Mouse (Mus musculus): ENCODE measurements around the gene Fam120a. TPM values are rescaled to one million over a fixed set of nuclear protein-coding genes. Genes with fewer than 3 reads are reported as not detected.

Fam120a gene
- polyA plus RNA-seq, 1 experiment from 2014 or later: 13.9 TPM

- Histone ChIP-seq H3K9ac (replicated peaks) (peak overlapping the region; percentile 21), H3K36me3 (no peaks in the 10 kb centered on the region), H3K27ac (replicated peaks) (peak overlapping the region; percentile 99; the same call in 1 of the 2 replicates)
Measured at GRCm38 (mm10) chr13:48964850-48965249, 3.0 kb downstream of the Fam120a start.

DNA sequence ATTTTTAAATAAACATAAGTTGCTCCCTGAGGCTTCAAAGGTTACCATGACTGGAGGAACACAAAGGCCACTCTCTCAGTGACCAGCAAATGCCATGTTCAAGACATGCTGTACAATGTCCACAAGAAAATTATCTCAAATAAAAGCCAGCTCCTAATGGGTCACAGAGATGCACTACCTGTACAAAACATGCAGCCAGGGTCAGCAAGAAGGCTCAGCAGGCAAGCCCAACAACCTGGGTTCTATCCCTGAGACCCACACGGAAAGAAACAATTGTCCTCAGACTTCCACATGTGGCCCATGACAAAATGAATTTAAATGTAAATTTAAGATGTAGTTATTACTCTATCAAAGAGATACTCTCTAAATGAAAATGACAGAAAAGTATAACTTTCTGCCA, 4.7 kb downstream of the Fam120a start:
- no peaks in the 10 kb centered on the region for H3K27me3 ChIP-seq
- no peak for ATAC-seq (replicated peaks)
- no peak overlapping the region for H3K4me2 ChIP-seq (replicated peaks)
- H3K9me3 ChIP-seq: no peaks in the 10 kb centered on the region
- peaks cover 35% of the 10 kb centered on the region for H3K4me1 ChIP-seq
- no peak overlapping the region for H3K9ac ChIP-seq (replicated peaks)
- no peak overlapping the region for H3K4me3 ChIP-seq
- no peak overlapping the region for H3K27ac ChIP-seq (replicated peaks)
- no peaks in the 10 kb centered on the region for H3K36me3 ChIP-seq
- 71% methylated on average over 1 of the region's 1 CpGs for WGBS

More at GRCm38 (mm10) chr13:48964850-48965249, 3.0 kb downstream of the Fam120a start:
- H3K27me3 ChIP-seq: no peaks in the 10 kb centered on the region
- WGBS: 81% methylated on average over 4 of the region's 4 CpGs
- no peaks in the 10 kb centered on the region for H3K9me3 ChIP-seq
- ATAC-seq (replicated peaks): no peak
- H3K4me1 ChIP-seq: peaks cover 46% of the 10 kb centered on the region
- H3K4me3 ChIP-seq: peak overlapping the region; percentile 96; the same call in 1 of the 2 replicates
- H3K4me2 ChIP-seq (replicated peaks): peak overlapping the region; percentile 93

GRCm38 (mm10) chr13:48962519-48962918, 5.3 kb downstream of the Fam120a start:
- H3K27ac ChIP-seq (replicated peaks): no peak overlapping the region
- H3K36me3 ChIP-seq: no peaks in the 10 kb centered on the region
- no peaks in the 10 kb centered on the region for H3K9me3 ChIP-seq
- no peak overlapping the region for H3K4me2 ChIP-seq (replicated peaks)
- 76% methylated on average over 3 of the region's 3 CpGs for WGBS
- no peak overlapping the region for H3K4me3 ChIP-seq
- no peaks in the 10 kb centered on the region for H3K27me3 ChIP-seq
- H3K4me1 ChIP-seq: peaks cover 35% of the 10 kb centered on the region
- no peak for ATAC-seq (replicated peaks)
- H3K9ac ChIP-seq (replicated peaks): no peak overlapping the region

DNA sequence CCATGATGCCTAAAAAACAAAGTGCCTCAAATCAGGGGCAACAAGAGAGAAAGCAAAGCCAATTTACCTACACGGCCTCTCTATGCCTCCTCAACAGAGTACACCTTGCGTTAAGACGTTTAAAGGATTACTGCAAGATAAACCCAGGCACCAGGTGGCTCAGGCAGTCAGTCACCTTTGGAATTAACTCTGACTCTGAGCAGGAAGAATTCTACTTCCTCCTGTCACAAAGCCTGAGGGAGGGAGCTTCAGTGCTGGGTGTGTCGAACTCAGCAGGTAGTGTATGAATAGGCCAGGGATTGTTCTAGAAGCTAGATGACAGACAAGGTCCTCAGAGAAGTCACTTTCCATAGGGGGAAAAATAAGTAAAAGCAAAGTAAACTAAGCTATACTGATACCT, 9.2 kb downstream of the Fam120a start:
- Histone ChIP-seq H3K27ac (replicated peaks) (no peak overlapping the region), H3K9ac (replicated peaks) (no peak overlapping the region), H3K27me3 (no peaks in the 10 kb centered on the region), H3K4me1 (peaks cover 11% of the 10 kb centered on the region), H3K4me2 (replicated peaks) (no peak overlapping the region), H3K9me3 (no peaks in the 10 kb centered on the region), H3K4me3 (no peak overlapping the region), H3K36me3 (no peaks in the 10 kb centered on the region)
- WGBS: 61% methylated on average over 4 of the region's 4 CpGs
- ATAC-seq (replicated peaks): no peak

GRCm38 (mm10) chr13:48954825-48955224, 13.0 kb downstream of the Fam120a start:
- H3K4me3 ChIP-seq: no peak overlapping the region
- no peaks in the 10 kb centered on the region for H3K27me3 ChIP-seq
- H3K9ac ChIP-seq (replicated peaks): no peak overlapping the region
- H3K36me3 ChIP-seq: no peaks in the 10 kb centered on the region
- no peak overlapping the region for H3K27ac ChIP-seq (replicated peaks)
- H3K4me1 ChIP-seq: peaks cover 8% of the 10 kb centered on the region
- ATAC-seq (replicated peaks): no peak
- no peaks in the 10 kb centered on the region for H3K9me3 ChIP-seq
- 97% methylated on average over 4 of the region's 4 CpGs for WGBS
- no peak overlapping the region for H3K4me2 ChIP-seq (replicated peaks)

- H3K4me3 ChIP-seq: no peak overlapping the region
- H3K27ac ChIP-seq (replicated peaks): no peak overlapping the region
- H3K9ac ChIP-seq (replicated peaks): no peak overlapping the region
- no peaks in the 10 kb centered on the region for H3K9me3 ChIP-seq
- H3K27me3 ChIP-seq: no peaks in the 10 kb centered on the region
- 65% methylated on average over 5 of the region's 5 CpGs for WGBS
- ATAC-seq (replicated peaks): no peak
- no peaks in the 10 kb centered on the region for H3K4me1 ChIP-seq
- H3K4me2 ChIP-seq (replicated peaks): no peak overlapping the region
- H3K36me3 ChIP-seq: peaks cover 23% of the 10 kb centered on the region
Measured at GRCm38 (mm10) chr13:48950600-48951241, 17.1 kb downstream of the Fam120a start.

- WGBS: 87% methylated on average over 6 of the region's 6 CpGs
- no peak overlapping the region for H3K9ac ChIP-seq (replicated peaks)
- no peaks in the 10 kb centered on the region for H3K27me3 ChIP-seq
- H3K36me3 ChIP-seq: peaks cover 29% of the 10 kb centered on the region
- H3K4me1 ChIP-seq: no peaks in the 10 kb centered on the region
- H3K27ac ChIP-seq (replicated peaks): no peak overlapping the region
- H3K4me3 ChIP-seq: no peak overlapping the region
- ATAC-seq (replicated peaks): no peak
- no peaks in the 10 kb centered on the region for H3K9me3 ChIP-seq
- H3K4me2 ChIP-seq (replicated peaks): no peak overlapping the region
Measured at GRCm38 (mm10) chr13:48948951-48949350, 18.9 kb downstream of the Fam120a start.

- no peak overlapping the region for H3K27ac ChIP-seq (replicated peaks)
- WGBS: 77% methylated on average over 1 of the region's 1 CpGs
- no peaks in the 10 kb centered on the region for H3K27me3 ChIP-seq
- no peak overlapping the region for H3K4me2 ChIP-seq (replicated peaks)
- no peak for ATAC-seq (replicated peaks)
- H3K9ac ChIP-seq (replicated peaks): no peak overlapping the region
- no peak overlapping the region for H3K4me3 ChIP-seq
- H3K36me3 ChIP-seq: peaks cover 35% of the 10 kb centered on the region
- no peaks in the 10 kb centered on the region for H3K9me3 ChIP-seq
- H3K4me1 ChIP-seq: no peaks in the 10 kb centered on the region
Measured at GRCm38 (mm10) chr13:48944571-48944970, 23.2 kb downstream of the Fam120a start.

DNA sequence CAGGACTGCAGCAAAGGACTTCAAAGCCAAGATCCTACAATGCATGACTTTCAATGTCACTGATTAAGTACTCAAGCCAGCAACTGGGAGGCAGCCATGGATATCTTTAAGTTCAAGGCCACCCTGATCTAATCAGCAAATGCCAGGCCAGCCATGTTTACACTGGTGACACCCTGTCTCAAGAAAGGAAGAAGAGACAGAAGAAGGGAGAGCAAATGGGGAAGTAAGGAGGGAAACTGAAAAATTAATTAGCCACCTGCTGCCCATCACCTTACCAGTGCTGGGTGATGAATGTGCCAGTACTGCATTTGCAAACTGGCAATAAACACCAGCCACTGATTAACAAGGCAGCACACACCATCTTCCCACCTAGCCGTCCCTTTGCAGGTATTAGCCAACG, 25.3 kb downstream of the Fam120a start:
- H3K4me2 ChIP-seq (replicated peaks): no peak overlapping the region
- WGBS: 81% methylated on average over 2 of the region's 2 CpGs
- no peaks in the 10 kb centered on the region for H3K9me3 ChIP-seq

GRCm38 (mm10) chr13:48941773-48942172, 26.0 kb downstream of the Fam120a start:
- no peak overlapping the region for H3K4me2 ChIP-seq (replicated peaks)

More for the DNA sequence above, 25.3 kb downstream of the Fam120a start:
- no peak overlapping the region for H3K9ac ChIP-seq (replicated peaks)
- no peak overlapping the region for H3K4me3 ChIP-seq
- H3K27ac ChIP-seq (replicated peaks): no peak overlapping the region
- no peaks in the 10 kb centered on the region for H3K4me1 ChIP-seq
- no peak for ATAC-seq (replicated peaks)
- peaks cover 20% of the 10 kb centered on the region; the same call in 1 of the 2 replicates for H3K36me3 ChIP-seq
- H3K27me3 ChIP-seq: no peaks in the 10 kb centered on the region

DNA sequence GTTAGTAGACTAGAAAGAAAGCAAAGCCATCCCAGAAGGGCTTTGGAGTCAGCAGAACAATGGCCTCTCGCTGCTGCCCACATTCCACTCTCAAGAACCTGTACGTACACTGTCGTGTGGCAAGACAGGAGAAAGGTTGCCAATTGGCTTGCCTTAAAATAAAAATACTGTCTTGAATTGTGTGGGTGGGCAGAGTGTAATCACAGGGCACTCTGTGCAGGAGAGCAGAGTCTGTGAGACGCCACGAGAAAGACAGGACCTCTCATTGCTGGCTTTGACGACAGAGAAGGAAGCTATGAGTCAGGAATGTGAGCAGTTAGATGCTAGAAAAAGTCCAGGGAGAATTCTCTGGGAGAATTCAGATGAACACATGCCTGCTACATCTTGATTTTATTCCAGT, 33.2 kb downstream of the Fam120a start:
- 59% methylated on average over 6 of the region's 6 CpGs for WGBS
- ATAC-seq (replicated peaks): no peak
- peaks cover 23% of the 10 kb centered on the region for H3K36me3 ChIP-seq
- no peak overlapping the region for H3K9ac ChIP-seq (replicated peaks)
- H3K9me3 ChIP-seq: no peaks in the 10 kb centered on the region
- H3K4me3 ChIP-seq: no peak overlapping the region
- H3K4me2 ChIP-seq (replicated peaks): no peak overlapping the region
- no peaks in the 10 kb centered on the region for H3K27me3 ChIP-seq
- H3K4me1 ChIP-seq: peaks cover 8% of the 10 kb centered on the region; the same call in 1 of the 2 replicates
- no peak overlapping the region for H3K27ac ChIP-seq (replicated peaks)

More at GRCm38 (mm10) chr13:48941773-48942172, 26.0 kb downstream of the Fam120a start:
- H3K9me3 ChIP-seq: no peaks in the 10 kb centered on the region
- no peak overlapping the region for H3K4me3 ChIP-seq
- no peaks in the 10 kb centered on the region for H3K4me1 ChIP-seq
- H3K27me3 ChIP-seq: no peaks in the 10 kb centered on the region
- H3K36me3 ChIP-seq: peaks cover 19% of the 10 kb centered on the region; the same call in 1 of the 2 replicates
- no peak overlapping the region for H3K27ac ChIP-seq (replicated peaks)
- 51% methylated on average over 3 of the region's 3 CpGs for WGBS
- H3K9ac ChIP-seq (replicated peaks): no peak overlapping the region
- no peak for ATAC-seq (replicated peaks)

GRCm38 (mm10) chr13:48932692-48933091, 35.1 kb downstream of the Fam120a start:
- Histone ChIP-seq H3K4me2 (replicated peaks) (no peak overlapping the region), H3K27ac (replicated peaks) (no peak overlapping the region), H3K27me3 (no peaks in the 10 kb centered on the region), H3K36me3 (peaks cover 28% of the 10 kb centered on the region), H3K9ac (replicated peaks) (no peak overlapping the region), H3K4me3 (no peak overlapping the region), H3K4me1 (peaks cover 8% of the 10 kb centered on the region; the same call in 1 of the 2 replicates), H3K9me3 (no peaks in the 10 kb centered on the region)
- no peak for ATAC-seq (replicated peaks)
- WGBS: 90% methylated on average over 3 of the region's 3 CpGs

- no peak for ATAC-seq (replicated peaks)
- peaks cover 8% of the 10 kb centered on the region; the same call in 1 of the 2 replicates for H3K4me1 ChIP-seq
- no peak overlapping the region for H3K9ac ChIP-seq (replicated peaks)
- no peaks in the 10 kb centered on the region for H3K9me3 ChIP-seq
- no peak overlapping the region for H3K4me3 ChIP-seq
- H3K36me3 ChIP-seq: peaks cover 28% of the 10 kb centered on the region
- no peak overlapping the region for H3K4me2 ChIP-seq (replicated peaks)
- H3K27me3 ChIP-seq: no peaks in the 10 kb centered on the region
- no peak overlapping the region for H3K27ac ChIP-seq (replicated peaks)
Measured at GRCm38 (mm10) chr13:48931687-48932086, 36.1 kb downstream of the Fam120a start.
